Mouse (Mus musculus): ENCODE data around the gene Qtrt1.

DNA sequence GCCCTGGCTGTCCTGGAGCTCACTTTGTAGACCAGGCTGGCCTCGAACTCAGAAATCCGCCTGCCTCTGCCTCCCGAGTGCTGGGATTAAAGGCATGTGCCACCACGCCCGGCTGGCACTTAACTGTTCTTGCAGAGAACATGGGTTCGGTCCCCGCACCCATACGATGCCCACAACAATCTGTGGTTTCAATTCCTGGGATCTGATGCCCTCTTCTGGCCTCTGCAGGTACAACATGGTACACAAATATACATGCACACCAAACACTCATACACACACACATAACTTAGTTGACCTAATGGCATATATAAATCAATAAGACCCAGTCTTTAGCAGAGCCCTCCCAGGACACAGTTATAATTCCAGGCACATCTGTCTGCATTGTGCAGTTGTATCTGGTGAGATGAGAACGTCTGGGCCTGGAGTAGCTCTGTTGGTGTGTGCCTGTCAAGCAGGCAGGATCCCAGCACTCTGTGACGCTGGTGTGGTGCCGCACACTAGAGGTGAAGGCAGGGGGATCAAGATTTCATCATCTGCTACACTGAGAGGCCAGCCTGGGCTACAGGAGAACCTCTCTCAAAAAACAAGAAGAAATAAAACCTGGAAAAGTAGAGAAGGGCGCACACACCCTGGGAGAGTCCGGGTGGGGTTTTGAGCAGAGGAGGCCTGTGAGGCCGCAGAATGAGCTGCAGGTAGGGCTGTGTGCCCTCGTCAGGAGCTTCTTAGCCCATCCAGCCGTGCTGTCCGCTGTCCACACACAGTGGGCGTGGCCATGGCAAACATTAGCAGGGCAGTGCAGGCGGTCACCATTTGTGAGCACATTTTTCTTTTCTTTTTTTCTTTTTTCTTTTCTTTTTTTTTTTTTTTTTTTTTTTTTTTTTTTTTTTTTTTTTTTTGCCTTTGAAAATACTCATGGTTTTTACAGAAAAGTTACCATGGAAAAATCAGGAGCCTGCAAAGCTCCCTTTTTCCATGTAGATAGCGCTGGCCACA lies 57.7 kb downstream of the Qtrt1 start:
- peak; percentile 59; the same call in 1 of the 2 replicates for TF ChIP-seq CTCF (IDR thresholded peaks at IDR 0.05; ENCODE audit: borderline replicate concordance, insufficient read depth, low read depth, low read length)
- no peak for TF ChIP-seq POLR2A (IDR thresholded peaks at IDR 0.05; ENCODE audit: borderline replicate concordance, insufficient read depth, low read length)
